Mouse (Mus musculus) ES-CJ7 (cell line): ENCODE measurements at regions not wholly inside any gene's neighbourhood (a gene's known extent, or its start where the extent isn't known, plus 50 kb on each side); places are given as distances from the start of the nearest gene placed in this dataset.

Experiments used
- DNase-seq: peaks from one replicate; pipeline ENCODE4 v3.0.0; 2011; ENCODE audit warnings: low read depth, low spot score

DNA sequence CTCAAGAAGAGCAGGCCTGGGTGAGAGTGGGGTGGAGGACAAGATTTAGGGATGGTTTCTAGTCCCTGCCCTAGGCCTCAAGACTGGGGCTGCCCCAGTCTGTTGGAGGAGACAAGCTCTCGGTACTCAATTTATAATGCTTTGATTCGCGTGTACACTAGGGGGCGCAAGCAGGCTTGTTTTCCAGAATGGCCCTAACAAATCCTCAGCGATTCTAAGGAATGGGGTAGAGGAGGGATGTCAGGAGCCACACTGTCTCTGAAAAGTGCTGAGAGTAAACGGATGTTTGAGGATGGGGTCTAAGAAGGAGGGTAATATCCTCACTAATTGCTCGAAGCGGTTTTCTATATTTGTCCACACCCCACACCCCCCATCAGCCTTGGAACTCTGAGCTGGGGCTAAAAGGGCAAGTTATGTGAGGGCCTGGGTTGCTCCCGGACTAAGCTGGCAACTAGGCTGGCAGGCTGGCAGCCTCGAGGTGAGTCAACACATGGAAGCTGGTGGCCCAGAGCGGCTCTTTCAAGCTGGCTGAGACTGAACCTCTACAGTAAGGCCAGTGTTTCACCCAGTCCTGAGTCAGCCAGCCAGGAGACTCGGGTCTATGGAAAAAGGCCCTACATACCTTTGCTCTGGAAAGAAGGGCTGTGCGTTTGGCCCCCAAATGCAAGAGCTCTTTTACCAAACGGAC is 176.7 kb downstream of the Ttc8 start:
- DNase-seq: peak; percentile 89

DNA sequence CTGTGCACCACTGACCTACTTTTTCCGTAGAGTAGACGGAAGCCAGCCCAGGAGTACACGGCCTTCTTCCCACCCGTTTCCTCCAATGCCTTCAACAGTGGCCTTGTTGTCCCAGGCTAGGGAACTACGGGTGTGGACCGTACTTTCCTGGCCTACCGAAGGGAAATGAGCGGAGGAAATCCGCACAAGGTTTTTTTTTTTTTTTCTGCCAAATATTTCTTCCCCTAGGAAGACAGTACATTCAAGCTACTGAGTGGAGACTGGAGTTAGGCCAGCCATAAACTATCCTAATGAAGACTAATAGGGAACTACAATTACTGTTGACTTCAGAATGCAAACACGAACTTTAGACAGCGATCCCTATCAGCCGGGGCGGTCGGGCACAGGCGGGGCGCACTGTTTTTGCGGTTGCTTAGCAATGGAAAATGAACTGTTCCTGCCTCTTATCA is 177.3 kb downstream of the Ttc8 start:
- no peak for DNase-seq

DNA sequence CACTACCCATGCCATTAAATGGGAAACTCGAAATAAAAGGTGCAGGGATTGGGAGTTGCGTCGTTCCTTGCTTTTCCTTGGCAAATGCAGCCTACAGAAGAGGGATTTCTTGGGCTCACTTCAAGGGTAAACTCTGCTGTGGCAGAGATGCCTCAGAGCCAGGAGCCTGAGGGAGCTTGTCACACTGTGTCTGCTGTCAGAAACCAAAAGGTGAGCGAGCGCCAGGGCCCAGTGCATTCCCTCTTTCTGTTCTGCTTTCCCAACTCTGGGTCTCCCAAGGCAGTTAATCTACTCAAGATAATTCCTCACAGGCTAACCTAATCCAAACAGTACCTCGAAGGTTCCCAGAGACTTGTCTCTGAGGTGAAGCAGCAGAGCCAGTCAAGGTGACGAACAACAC is 179.5 kb downstream of the Ttc8 start:
- DNase-seq: no peak

DNA sequence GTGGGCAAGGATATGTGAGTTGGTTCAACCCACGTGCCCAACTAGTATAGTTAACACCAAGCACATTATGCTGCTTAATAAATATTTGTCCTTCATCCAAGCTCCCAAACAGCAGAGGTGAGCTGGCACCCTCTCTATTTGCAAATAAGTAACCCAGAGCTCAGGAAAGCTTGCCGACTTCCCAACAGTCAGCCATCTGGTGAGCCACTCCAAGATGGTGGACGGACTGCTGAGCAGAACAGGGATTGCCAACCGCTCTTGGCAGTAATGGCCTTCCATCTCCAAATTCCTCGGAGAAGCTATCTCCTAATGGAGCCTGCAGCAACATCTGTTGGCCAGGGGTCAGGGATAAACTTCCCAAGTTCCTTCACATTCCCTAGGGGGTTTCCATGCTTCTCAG is 188.2 kb downstream of the Ttc8 start:
- DNase-seq: no peak

DNA sequence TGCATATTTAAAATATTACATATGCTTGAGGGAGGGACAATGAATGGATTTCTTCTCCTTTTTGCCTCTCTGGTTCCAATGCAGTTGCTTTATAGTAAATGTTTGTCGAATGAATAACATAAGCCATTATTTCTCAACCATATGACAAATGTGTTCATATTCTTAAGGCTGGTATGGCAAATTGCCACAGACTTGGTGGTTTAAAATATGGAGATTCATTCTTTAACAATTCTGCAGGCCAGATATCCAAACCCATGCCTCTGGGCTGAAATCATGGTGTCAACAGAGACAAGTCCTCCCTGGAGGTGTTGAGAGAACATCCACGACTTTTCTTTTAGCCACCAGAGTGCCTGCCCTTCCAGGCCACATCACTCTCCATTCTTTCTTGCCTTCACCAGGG is 193.4 kb downstream of the Ttc8 start:
- no peak for DNase-seq

DNA sequence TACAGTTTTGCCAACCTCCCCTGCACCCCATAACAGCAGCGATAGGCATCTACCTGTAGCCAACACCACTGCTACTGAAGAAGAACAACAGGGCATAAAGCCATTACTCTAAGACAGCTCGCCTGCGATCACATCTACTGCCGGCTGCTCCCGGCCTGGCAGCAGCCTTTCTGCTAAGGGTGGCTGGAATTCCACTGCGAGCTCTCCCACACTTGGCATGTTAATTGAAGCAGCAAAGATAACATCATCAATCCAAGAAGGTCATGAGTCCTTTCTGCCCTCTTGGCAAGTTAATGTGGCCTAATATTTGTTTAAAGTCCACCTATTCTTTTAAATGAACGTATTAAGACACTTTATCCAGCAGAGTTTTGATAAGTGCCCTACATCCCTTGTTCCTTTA is 196.1 kb downstream of the Ttc8 start:
- DNase-seq: no peak

DNA sequence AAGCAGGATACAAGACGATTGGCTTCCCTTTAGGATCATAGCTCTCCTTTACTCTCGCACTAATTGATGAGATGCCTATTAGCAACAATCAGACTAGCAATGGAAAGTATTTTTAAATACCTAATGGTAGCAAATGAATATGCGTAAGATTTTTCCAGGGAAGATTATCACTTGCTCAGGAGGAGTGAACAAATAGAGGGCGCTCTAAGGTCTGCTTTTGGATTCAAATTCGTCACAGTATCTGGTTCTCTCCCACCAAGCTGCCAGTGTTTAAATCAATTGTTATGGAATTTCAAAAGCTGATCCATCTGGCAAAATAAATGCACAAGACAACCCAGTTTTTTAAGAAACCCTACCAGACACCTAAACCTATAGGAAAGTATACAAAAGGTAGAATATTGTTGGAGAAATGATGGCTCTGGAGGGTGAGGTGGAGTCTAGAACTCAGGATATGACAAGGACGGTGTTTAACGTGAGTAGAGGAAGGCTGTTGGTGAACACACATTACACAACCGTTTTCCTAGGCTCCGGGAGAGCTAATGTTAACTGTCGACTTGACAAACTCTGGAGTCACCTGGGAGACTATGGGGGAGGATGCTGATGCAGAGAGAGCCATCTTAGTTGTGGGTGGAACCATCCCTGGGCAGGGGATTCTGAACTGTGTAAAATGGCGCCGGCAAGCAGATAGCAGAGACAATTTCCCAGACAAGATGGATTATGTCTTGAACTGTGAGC is 198.2 kb downstream of the Ttc8 start:
- no peak for DNase-seq

DNA sequence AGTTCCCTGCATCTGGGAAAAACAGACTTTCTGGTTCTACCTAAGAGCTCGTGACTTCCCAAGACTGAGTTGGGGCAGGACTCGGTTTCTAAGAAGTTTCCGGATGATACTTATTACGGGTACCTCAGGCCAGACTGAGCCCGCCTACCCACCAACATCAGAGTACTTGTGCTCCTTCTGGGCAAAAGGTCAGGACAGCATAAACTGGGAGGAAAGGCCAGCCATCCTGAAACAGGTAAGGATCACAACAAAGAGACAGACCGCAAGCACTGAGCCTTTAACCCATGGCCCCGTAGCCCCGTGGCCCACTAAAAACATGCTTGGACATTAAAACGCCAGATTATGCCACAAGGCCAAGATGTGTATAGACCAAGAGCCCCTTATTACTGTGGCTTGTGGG is 199.6 kb downstream of the Ttc8 start:
- DNase-seq: no peak

DNA sequence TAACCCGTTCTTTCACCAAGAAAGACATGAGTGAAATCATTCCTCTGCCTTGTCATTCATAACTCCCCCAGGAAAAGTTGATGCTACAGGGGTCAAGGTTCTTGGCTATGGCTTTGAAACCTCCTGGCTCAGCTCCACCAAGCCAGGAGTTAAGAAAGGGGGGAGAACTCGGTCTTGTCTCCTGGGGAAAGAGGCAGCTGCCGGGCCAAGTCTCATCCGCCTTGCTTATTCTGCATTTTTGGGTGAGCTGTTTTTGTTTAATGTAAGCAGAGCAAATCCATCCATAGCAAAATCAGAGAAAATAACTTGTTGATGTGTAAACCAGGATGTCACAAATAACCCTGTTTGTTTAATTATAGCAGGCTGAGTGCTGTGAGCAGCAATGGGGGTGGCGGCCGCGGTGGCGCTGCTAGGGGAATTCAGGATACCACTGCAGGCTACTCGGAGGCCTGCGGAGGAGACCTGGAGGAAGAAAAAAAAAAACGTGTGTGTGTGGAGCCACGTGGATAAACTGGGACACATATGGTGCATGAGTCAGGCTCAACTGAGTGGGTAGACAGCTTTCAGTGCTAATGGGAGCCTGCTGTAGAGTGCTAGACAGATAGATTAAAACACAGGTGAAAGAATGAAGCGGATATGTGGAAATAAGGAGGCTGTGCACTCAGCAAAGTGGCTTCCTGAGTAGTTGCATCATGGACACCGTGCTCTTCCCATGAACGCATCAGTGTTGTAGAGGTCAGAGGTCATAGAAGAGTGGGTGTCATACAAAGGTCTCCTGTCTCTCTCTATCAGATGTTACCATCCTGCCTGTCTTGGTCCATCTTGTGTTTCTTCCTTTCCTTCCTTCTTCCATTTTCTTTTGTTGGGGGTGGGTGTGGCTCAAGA is 203.5 kb downstream of the Ttc8 start:
- DNase-seq: no peak

DNA sequence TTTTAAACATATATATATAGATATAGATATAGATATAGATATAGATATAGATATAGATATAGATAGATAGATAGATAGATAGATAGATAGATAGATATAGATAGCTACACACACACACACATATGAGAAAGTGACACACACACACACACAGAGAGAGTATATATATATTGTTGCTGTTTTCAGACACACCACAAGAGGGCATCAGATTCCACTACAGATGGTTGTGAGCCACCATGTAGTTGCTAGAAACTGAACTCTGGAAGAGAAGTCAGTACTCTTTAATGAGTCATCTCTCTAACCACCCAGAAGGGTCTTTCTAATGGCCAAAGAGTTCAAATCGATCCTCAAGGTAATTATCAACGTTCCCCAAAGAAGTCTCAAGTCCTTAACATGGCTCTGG is 205.8 kb downstream of the Ttc8 start:
- no peak for DNase-seq
